Mouse (Mus musculus) urinary bladder, postnatal 14 days (tissue): ENCODE results near the gene Bhmt.

Experiments used
- DNase-seq: peaks from one replicate; pipeline ENCODE4 v3.0.0; 2021; ENCODE audit warnings: low spot score

Gene Bhmt

DNA sequence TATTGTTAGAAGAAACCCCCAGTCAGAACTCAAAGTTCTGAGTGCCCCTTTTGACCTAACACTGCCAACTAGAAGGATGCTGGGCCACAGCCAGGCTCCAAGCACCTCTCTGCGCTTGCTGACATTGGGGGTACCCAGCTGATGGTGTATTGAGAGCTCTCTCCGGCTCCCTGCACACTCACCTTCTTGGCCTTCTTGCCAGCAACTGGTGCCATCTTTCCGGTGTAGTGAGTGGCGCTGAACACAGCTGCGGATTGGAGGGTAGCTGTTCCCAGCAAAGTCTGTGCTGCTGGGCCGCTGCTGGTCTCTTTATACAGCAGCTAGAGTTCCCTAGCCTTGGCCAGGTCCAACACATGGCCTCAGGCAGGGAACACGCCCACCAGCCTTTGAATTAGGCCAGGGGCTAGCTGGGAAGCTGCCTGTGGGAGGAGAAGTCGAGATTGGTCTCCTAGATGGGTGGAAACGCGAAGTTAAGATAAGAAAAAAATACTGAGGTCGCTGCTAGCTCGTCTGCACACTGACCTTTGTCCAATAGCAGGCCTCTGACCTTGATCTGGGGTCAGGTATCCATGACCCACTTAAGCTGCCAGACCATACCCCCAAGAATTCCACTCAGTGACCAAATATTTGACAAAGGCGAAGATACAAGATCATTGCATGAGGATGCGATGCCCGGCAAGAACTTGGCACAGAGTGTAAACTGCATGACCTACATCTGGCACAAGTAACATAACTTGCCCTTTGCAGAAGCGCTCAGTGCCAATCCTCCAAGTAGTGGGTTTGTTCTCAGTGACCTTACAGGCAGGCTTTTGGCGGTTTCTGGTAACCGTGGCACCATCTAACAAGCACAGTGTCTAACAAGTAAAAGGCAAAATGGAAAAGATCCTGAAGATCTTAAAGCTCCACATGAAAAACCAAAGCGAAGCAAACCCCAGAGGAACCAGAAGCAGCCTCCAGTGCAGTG, at the start of gene Bhmt:
TSS of gene Bhmt (minus strand) at position 680 of the 964 bp plus-strand sequence.
- no peak for DNase-seq

GRCm38 (mm10) chr13:93687321-93687720, 49.6 kb upstream of the Bhmt start:
- no peak for DNase-seq

DNA sequence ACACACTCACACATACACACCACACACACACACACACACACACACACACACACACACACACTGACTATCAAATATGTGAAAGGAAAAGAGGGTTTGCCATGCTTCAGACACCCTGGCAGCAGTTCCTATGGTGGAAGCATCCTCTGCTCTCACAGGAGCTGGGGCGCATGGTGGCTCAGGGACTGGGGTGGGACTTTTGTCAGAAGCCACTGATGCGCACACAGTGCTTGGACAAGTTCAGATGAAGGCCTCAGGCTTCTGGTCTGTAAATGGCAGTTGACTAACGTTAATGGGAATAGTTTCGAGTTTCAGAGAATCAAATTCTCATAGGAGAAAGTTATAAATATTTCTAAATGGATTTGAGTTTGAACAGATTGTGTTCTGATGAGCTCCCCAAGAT, 47.5 kb upstream of the Bhmt start:
- DNase-seq, result no peak

- no peak for DNase-seq
Observed at GRCm38 (mm10) chr13:93683336-93683735, 45.6 kb upstream of the Bhmt start.

DNA sequence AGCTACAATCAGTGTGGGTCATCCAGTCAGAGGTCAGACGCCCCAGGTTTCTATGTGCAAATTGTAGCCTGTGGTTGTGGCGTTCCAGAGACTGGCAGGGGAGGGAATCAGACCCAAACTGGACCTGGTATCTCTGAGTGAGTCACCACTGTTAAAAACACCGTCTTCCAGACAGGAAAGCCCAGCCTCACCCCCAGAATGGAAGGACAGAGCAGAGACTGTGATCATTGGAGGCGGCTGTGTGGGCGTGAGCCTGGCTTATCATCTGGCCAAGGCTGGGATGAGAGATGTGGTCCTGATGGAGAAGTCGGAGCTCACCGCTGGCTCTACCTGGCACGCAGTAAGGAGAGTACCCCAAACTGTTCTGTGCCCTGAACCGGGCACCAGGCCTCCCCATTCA, 39.1 kb upstream of the Bhmt start:
- DNase-seq, result peak; percentile 13

DNA sequence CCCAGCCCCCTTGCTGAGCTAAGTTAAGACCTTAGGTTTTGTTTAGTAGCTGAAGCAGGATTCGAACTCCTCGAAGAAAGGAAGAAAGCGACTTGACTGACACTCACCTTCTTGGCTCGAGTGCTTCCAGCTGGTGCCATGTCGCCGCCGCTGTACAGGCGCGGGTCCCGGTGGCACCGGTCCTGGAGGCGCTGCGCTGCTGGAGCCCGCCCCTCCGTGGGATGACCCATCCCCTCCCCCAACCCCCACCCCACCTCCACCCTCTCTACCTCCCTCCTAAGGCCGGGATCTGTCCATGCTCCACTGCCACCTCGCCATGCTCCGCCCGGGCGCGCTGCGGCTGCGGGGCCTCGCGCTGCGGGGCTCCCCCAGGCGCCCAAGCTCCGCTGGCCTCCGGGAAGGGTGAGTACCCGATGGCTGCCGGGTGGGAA, 36.4 kb upstream of the Bhmt start, which contains the start of the genes Bhmt2 and Dmgdh:
TSS of gene Bhmt2 (minus strand) at position 172 of the 431 bp plus-strand sequence.
TSS of gene Dmgdh (plus strand) at position 303 of the 431 bp plus-strand sequence.
- DNase-seq, result no peak

DNA sequence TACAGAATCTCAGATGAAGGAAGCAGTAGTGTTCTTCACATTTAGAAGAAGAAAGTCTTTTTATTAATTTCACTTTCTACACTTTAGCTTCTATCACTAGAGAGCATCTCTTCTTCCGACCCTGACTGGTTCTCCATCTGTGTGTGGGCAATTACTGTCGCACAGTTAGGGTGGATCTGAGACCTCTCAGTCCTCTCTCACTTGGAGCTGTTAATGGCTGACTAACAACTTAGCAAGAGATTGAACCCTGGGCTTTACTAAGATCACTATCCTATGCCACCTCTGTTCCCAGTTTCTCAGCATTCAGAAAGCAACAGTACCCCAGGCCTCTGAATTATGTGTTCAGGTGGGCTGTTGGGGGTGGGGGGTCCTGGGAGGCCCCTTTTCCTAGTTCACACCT, 35.5 kb upstream of the Bhmt start:
- no peak for DNase-seq

- DNase-seq, result no peak
Observed at GRCm38 (mm10) chr13:93672371-93672770, 34.6 kb upstream of the Bhmt start.

- DNase-seq, result no peak
Observed at GRCm38 (mm10) chr13:93667586-93667985, 29.8 kb upstream of the Bhmt start.

GRCm38 (mm10) chr13:93657941-93658340, 20.2 kb upstream of the Bhmt start:
- DNase-seq, result no peak

GRCm38 (mm10) chr13:93653382-93653781, 15.6 kb upstream of the Bhmt start:
- no peak for DNase-seq

GRCm38 (mm10) chr13:93648387-93649130, 10.8 kb upstream of the Bhmt start:
- peak; percentile 24 for DNase-seq

DNA sequence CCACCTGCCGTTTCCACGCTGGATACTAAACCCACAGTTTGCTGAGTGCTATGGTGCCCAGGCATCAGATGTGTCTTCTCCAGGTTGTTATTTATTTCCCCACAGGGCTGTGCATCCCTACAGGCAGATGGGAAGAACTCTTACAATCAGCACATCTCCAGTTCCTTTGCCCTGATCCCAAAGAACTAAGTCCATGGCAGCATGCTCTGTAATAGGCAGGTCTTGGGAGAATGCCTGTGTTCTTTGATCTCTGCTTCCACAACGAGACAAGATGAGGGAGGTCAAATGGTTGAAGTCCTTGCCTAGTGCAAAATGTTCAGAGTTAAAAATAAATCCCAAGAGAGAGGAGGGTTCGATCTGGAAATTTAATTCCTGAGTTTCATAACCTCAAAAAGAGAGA, 1.9 kb upstream of the Bhmt start:
- no peak for DNase-seq

- DNase-seq, result no peak
Observed at GRCm38 (mm10) chr13:93636561-93636960, 1.2 kb downstream of the Bhmt start.

- no peak for DNase-seq
Observed at GRCm38 (mm10) chr13:93632927-93633326, 4.8 kb downstream of the Bhmt start.

- DNase-seq, result no peak
Observed at GRCm38 (mm10) chr13:93630941-93631705, 6.6 kb downstream of the Bhmt start.

- no peak for DNase-seq
Observed at GRCm38 (mm10) chr13:93628861-93629260, 8.9 kb downstream of the Bhmt start.

GRCm38 (mm10) chr13:93614361-93614948, 23.3 kb downstream of the Bhmt start:
- DNase-seq, result peak; percentile 35

DNA sequence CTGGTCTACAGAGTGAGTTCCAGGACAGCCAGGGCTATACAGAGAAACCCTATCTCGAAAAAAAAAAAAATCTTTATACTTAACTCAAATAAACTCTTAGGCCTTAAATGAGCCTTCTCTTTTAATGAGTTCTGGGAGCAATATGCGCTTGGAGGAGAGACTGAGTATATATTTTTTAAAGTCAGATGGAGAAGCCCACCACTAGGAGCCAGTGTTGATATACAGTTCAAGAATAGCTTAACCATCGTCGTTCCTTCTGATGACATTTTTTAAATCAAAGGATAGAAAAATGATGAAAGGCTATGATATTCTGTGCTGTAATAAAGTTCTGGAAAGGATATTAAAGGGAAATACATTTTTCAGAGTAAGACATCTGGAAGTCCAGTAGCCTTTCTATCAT, 24.0 kb downstream of the Bhmt start:
- DNase-seq, result no peak

DNA sequence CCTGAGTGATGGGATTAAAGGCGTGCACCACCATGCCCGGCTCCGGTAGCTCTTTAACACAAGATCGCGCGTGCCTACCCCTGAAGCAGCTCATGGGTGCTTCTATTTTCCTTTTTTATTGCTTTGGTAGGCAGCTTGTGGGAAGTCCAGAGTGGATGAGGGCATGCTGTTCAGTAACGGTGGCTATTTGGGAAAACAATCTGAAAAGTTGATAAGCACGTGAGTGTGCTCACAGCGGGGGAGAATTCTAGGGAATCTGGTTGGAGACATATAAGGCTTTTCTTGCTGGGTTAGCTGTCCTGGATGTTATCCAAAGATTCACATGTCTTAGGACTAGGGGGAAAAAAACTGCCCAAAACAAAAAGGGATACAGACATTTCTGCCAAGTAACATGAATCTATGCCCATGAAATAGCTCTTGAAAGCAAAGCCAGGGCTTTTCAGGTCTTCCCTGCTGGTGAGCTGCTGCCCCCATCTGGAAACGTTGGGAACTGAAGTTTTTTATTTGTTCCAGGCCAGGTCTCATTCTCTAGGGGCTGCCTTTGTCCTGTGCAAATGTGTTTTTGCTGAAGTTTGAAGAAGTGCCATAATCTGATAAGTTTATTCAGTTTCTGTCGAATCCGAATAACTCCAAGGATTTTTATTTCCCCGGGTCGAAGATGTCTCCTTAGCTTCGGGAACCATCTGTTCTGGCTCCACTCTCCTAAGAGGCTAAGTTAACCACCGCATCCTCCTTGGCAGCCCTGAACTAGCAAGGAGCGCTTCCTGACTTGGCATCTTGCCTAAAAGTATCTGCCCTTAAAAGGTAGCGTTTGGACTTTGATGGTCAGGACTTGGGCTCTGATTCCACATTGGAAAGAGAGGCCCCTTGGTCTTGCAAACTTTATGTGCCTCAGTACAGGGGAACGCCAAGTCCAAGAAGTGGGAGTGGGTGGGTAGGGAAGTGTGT, 24.8 kb downstream of the Bhmt start:
- DNase-seq, result peak; percentile 81
